15 mouse cellular contexts compared by ENCODE assay signal in genomic region chr1:158353656-158354371, GRCm38 (mm10). TPM values are rescaled to one million over a fixed set of nuclear protein-coding genes. Genes with fewer than 3 reads are reported as not detected.
A peak's percentile ranks its signal among the peaks of the same experiment; 100 is the strongest.
DNase-seq lines count a peak whose midpoint lies in the region; ATAC-seq and TF ChIP-seq lines count a peak whose summit lies in the region.
"Had no signal": no experiment of that assay in that cellular context is flagged by ENCODE, and none has a peak within 500 bp of the region (broad histone marks: within the 10 kb centered on the region; RNA-seq: fewer than 3 reads in every experiment).

No protein-coding gene starts in this region.

- ATAC-seq in midbrain, embryonic 13.5 days = no peak
- ATAC-seq in lung, postnatal 0 days = no peak
- ATAC-seq in neural tube, embryonic 15.5 days (ENCODE audit: low FRiP score) = no peak

- no peaks in the 10 kb centered on the region for H3K36me3 ChIP-seq in midbrain, embryonic 13.5 days
- H3K36me3 ChIP-seq in midbrain, embryonic 10.5 days = no peaks in the 10 kb centered on the region
- H3K36me3 ChIP-seq in lung, postnatal 0 days (ENCODE audit: insufficient read depth, low read length) = no peaks in the 10 kb centered on the region
- no peaks in the 10 kb centered on the region for H3K36me3 ChIP-seq in neural tube, embryonic 15.5 days

- H3K4me3 ChIP-seq in midbrain, embryonic 13.5 days (replicated peaks) = peak overlapping the region; percentile 65
- no peak overlapping the region for H3K4me3 ChIP-seq in midbrain, embryonic 10.5 days
- H3K4me3 ChIP-seq in lung, postnatal 0 days (ENCODE audit: low read depth, low read length) = no peak overlapping the region
- H3K4me3 ChIP-seq in neural tube, embryonic 15.5 days (replicated peaks) = peak overlapping the region; percentile 84

- H3K4me2 ChIP-seq in midbrain, embryonic 13.5 days (replicated peaks) = peak overlapping the region; percentile 79
- H3K4me2 ChIP-seq in lung, postnatal 0 days (replicated peaks; ENCODE audit: low read depth, low read length) = no peak overlapping the region
- H3K4me2 ChIP-seq in neural tube, embryonic 15.5 days = peak overlapping the region; percentile 71

- H3K27me3 ChIP-seq in midbrain, embryonic 13.5 days = peaks cover 13% of the 10 kb centered on the region
- H3K27me3 ChIP-seq in midbrain, embryonic 10.5 days (ENCODE audit: low read depth, poor library complexity, severe bottlenecking) = peaks cover 52% of the 10 kb centered on the region
- no peaks in the 10 kb centered on the region; the same call in 1 of the 2 replicates for H3K27me3 ChIP-seq in lung, postnatal 0 days (replicated peaks; ENCODE audit: insufficient read depth, low read length)
- H3K27me3 ChIP-seq in neural tube, embryonic 15.5 days (replicated peaks) = no peaks in the 10 kb centered on the region

- H3K4me1 ChIP-seq in midbrain, embryonic 13.5 days (replicated peaks) = peaks cover 40% of the 10 kb centered on the region
- H3K4me1 ChIP-seq in midbrain, embryonic 10.5 days = peaks cover 18% of the 10 kb centered on the region
- no peaks in the 10 kb centered on the region; the same call in 1 of the 2 replicates for H3K4me1 ChIP-seq in lung, postnatal 0 days (ENCODE audit: insufficient read depth, low read depth, low read length)
- peaks cover 45% of the 10 kb centered on the region for H3K4me1 ChIP-seq in neural tube, embryonic 15.5 days

- WGBS in midbrain, embryonic 13.5 days = 90% methylated on average over 5 of the region's 5 CpGs
- WGBS in midbrain, embryonic 10.5 days = 87% methylated on average over 5 of the region's 5 CpGs
- 56% methylated on average over 5 of the region's 5 CpGs for WGBS in lung, postnatal 0 days
- WGBS in neural tube, embryonic 15.5 days = 73% methylated on average over 5 of the region's 5 CpGs

- no peak for TF ChIP-seq CTCF in lung, postnatal 0 days (IDR thresholded peaks at IDR 0.05)

- H3K9ac ChIP-seq in midbrain, embryonic 13.5 days (replicated peaks) = peak overlapping the region; percentile 81
- H3K9ac ChIP-seq in lung, postnatal 0 days (replicated peaks; ENCODE audit: low read depth) = no peak overlapping the region
- H3K9ac ChIP-seq in neural tube, embryonic 15.5 days (replicated peaks) = peak overlapping the region; percentile 79; the same call in 1 of the 2 replicates

- TF ChIP-seq EP300 in lung, postnatal 0 days (IDR thresholded peaks at IDR 0.05) = no peak

- DNase-seq in heart, postnatal 4 days = peak; percentile 15
- DNase-seq in heart, adult 8-10 months (ENCODE audit: low spot score) = no peak
- DNase-seq in midbrain, embryonic 10.5 days (ENCODE audit: low spot score) = no peak
- DNase-seq in lung, postnatal 0 days (ENCODE audit: low spot score) = peak; percentile 46
- DNase-seq in adrenal gland, postnatal 4 days (ENCODE audit: low spot score in 2 of 2) = no peak
- no peak for DNase-seq in kidney, adult 18-20 months
- DNase-seq: cerebellum, postnatal 36 days; heart, adult 11 months; kidney, adult 9 months; left cerebral cortex, postnatal 4 days had no signal

- no peak overlapping the region for H3K27ac ChIP-seq in midbrain, embryonic 13.5 days
- H3K27ac ChIP-seq in midbrain, embryonic 10.5 days (replicated peaks) = no peak overlapping the region
- no peak overlapping the region for H3K27ac ChIP-seq in lung, postnatal 0 days (ENCODE audit: low read length)
- H3K27ac ChIP-seq in neural tube, embryonic 15.5 days (replicated peaks) = no peak overlapping the region

- no peaks in the 10 kb centered on the region for H3K9me3 ChIP-seq in midbrain, embryonic 13.5 days
- H3K9me3 ChIP-seq in midbrain, embryonic 10.5 days (replicated peaks) = no peaks in the 10 kb centered on the region
- H3K9me3 ChIP-seq in lung, postnatal 0 days (ENCODE audit: low read length) = no peaks in the 10 kb centered on the region
- H3K9me3 ChIP-seq in neural tube, embryonic 15.5 days (replicated peaks) = no peaks in the 10 kb centered on the region

RNA-seq across cellular contexts. Expression of gene Brinp2, which starts 2.3 kb away (rescaled TPM):
- total RNA-seq in heart, postnatal 4 days (2021) = under 1 TPM; 0.14 to 0.27 TPM
- under 1 TPM; 0.11 to 0.22 (median 0.15) TPM for total RNA-seq in heart, adult 8-10 months (2022)
- polyA plus RNA-seq in midbrain, embryonic 13.5 days (2015; fragmentation: Nextera tagmentation; extraction: Ambion mirVana) = 18.5 and 18.9 TPM in 2 replicates
- 1.3 and 3.8 TPM in 2 replicates for polyA plus RNA-seq in midbrain, embryonic 10.5 days (2016; fragmentation: Nextera tagmentation; extraction: Ambion mirVana)
- 0.02 and 0.04 TPM in 2 replicates for polyA plus RNA-seq in lung, postnatal 0 days (2015; fragmentation: Nextera tagmentation; extraction: Ambion mirVana)
- 24.9 and 27.0 TPM in 2 replicates for polyA plus RNA-seq in neural tube, embryonic 15.5 days (2015; fragmentation: Nextera tagmentation; extraction: Ambion mirVana)
- 1 to 10 TPM; 2.7 to 3.6 TPM for total RNA-seq in adrenal gland, postnatal 4 days (2021)
- total RNA-seq: MEL had no signal
- polyA plus RNA-seq: C2C12; liver, embryonic 16.5 days had no signal

RNA-seq across cellular contexts. Expression of gene Astn1, which starts 8.3 kb away (rescaled TPM):
- total RNA-seq in heart, postnatal 4 days (2021) = 1 to 10 TPM; 1.6 to 2.1 TPM
- total RNA-seq in heart, adult 8-10 months (2022) = 1 to 10 TPM in 2 of 4 experiments, under 1 TPM in 2; 0.52 to 1.3 (median 1.0) TPM
- polyA plus RNA-seq in midbrain, embryonic 13.5 days (2015; fragmentation: Nextera tagmentation; extraction: Ambion mirVana) = 32.1 and 35.7 TPM in 2 replicates
- 9.4 and 15.0 TPM in 2 replicates for polyA plus RNA-seq in midbrain, embryonic 10.5 days (2016; fragmentation: Nextera tagmentation; extraction: Ambion mirVana)
- polyA plus RNA-seq in lung, postnatal 0 days (2015; fragmentation: Nextera tagmentation; extraction: Ambion mirVana) = 0.05 and 0.06 TPM in 2 replicates
- 34.3 and 39.5 TPM in 2 replicates for polyA plus RNA-seq in neural tube, embryonic 15.5 days (2015; fragmentation: Nextera tagmentation; extraction: Ambion mirVana)
- total RNA-seq in adrenal gland, postnatal 4 days (2021) = 10 to 100 TPM in 1 of 2 experiments, 1 to 10 TPM in 1; 8.5 to 10.7 TPM
- total RNA-seq: MEL had no signal
- polyA plus RNA-seq: C2C12; liver, embryonic 16.5 days had no signal

Comparison
In these comparisons a context has a peak if more than half of its experiments do, and no peak if none do; other contexts are left out.
1. DNase-seq: peak in heart, postnatal 4 days (single experiment) and lung, postnatal 0 days (single experiment); none in heart, adult 8-10 months (single experiment), midbrain, embryonic 10.5 days (single experiment), adrenal gland, postnatal 4 days (0 of 2) and kidney, adult 18-20 months (single experiment).
2. H3K4me3 ChIP-seq: peak in midbrain, embryonic 13.5 days (single experiment) and neural tube, embryonic 15.5 days (single experiment); none in midbrain, embryonic 10.5 days (single experiment) and lung, postnatal 0 days (single experiment).